Mouse (Mus musculus) ES-Bruce4 (cell line): Measurements from ENCODE around the gene Fkbp2. TPM values are rescaled to one million over a fixed set of nuclear protein-coding genes. Genes with fewer than 3 reads are reported as not detected.

Source experiments
- H3K27ac ChIP-seq: 2 replicates; pipeline ENCODE4 v1.5.1; 2012; ENCODE audit warnings: low read length, inconsistent platforms; ENCODE audit not compliant: insufficient read depth
- H3K27me3 ChIP-seq: 2 replicates; pipeline ENCODE4 v1.6.1; 2012; ENCODE audit warnings: mild to moderate bottlenecking, low read length, inconsistent platforms; ENCODE audit not compliant: control insufficient read depth, poor library complexity, insufficient read depth, severe bottlenecking
- H3K36me3 ChIP-seq: 2 replicates; pipeline ENCODE4 v1.6.1; 2012; ENCODE audit warnings: inconsistent platforms, mild to moderate bottlenecking, low read length, moderate library complexity; ENCODE audit not compliant: control insufficient read depth, poor library complexity, insufficient read depth, severe bottlenecking
- H3K4me1 ChIP-seq: one replicate; pipeline ENCODE4 v1.8.1; 2011; ENCODE audit warnings: low read length; ENCODE audit not compliant: control insufficient read depth, insufficient read depth
- H3K4me3 ChIP-seq: 2 replicates; pipeline ENCODE4 v1.5.1; 2011; ENCODE audit warnings: low read depth, mild to moderate bottlenecking, low read length
- H3K9ac ChIP-seq: 2 replicates; pipeline ENCODE4 v1.6.1; 2012; ENCODE audit warnings: low read depth, mild to moderate bottlenecking, inconsistent platforms; ENCODE audit not compliant: poor library complexity, severe bottlenecking
- H3K9me3 ChIP-seq: replicated peaks from 2 replicates; pipeline ENCODE4 v1.6.1; 2012; ENCODE audit warnings: mild to moderate bottlenecking, low read length, inconsistent platforms; ENCODE audit not compliant: control insufficient read depth, poor library complexity, insufficient read depth, severe bottlenecking
- CTCF ChIP-seq: IDR thresholded peaks from one replicate; pipeline ENCODE4 v1.8.1; 2011; ENCODE audit warnings: low read depth, low read length
- EP300 ChIP-seq: IDR thresholded peaks from 2 replicates; pipeline ENCODE4 v1.6.1; 2011; ENCODE audit warnings: low read depth, low read length; ENCODE audit not compliant: insufficient read depth
- POLR2A ChIP-seq: IDR thresholded peaks from one replicate; pipeline ENCODE4 v1.8.1; 2011; ENCODE audit warnings: low read length; ENCODE audit not compliant: insufficient read depth
- polyA plus RNA-seq: library from polyadenylated mRNA; stranded (reverse); fragments of >200 nt; gene quantifications from 2 replicates; pipeline ENCODE4 v1.2.4, GENCODE M21; 2011; ENCODE audit warnings: low read depth; ENCODE audit not compliant: missing spikeins, insufficient read depth, insufficient read length

Gene Fkbp2
- polyA plus RNA-seq, 1 experiment = 40.4 TPM

- H3K4me3 ChIP-seq = no peak overlapping the region
- H3K4me1 ChIP-seq = no peaks in the 10 kb centered on the region
- H3K36me3 ChIP-seq = 0 out of 2 replicates have a peak, but pooled peaks cover 4% of the 10 kb centered on the region
- no peak overlapping the region for H3K27ac ChIP-seq
- H3K9ac ChIP-seq = no peak overlapping the region
- no peaks in the 10 kb centered on the region for H3K9me3 ChIP-seq
- TF ChIP-seq CTCF (no peak), EP300 (no peak), POLR2A (no peak)
- H3K27me3 ChIP-seq = no peaks in the 10 kb centered on the region
Observed at GRCm38 (mm10) chr19:7014481-7015135, 34.3 kb upstream of the Fkbp2 start.

- H3K4me1 ChIP-seq = no peaks in the 10 kb centered on the region
- H3K36me3 ChIP-seq = no peaks in the 10 kb centered on the region
- no peak overlapping the region for H3K4me3 ChIP-seq
- no peaks in the 10 kb centered on the region for H3K9me3 ChIP-seq
- no peak for TF ChIP-seq EP300
- no peak for TF ChIP-seq CTCF
- no peak for TF ChIP-seq POLR2A
- H3K27ac ChIP-seq = no peak overlapping the region
- H3K9ac ChIP-seq = no peak overlapping the region
- H3K27me3 ChIP-seq = no peaks in the 10 kb centered on the region
Observed at GRCm38 (mm10) chr19:7013984-7014383, 33.7 kb upstream of the Fkbp2 start.

GRCm38 (mm10) chr19:7012426-7012825, 32.1 kb upstream of the Fkbp2 start:
- Histone ChIP-seq H3K9ac (no peak overlapping the region), H3K27me3 (no peaks in the 10 kb centered on the region), H3K27ac (no peak overlapping the region), H3K36me3 (no peaks in the 10 kb centered on the region), H3K4me3 (no peak overlapping the region), H3K4me1 (no peaks in the 10 kb centered on the region), H3K9me3 (no peaks in the 10 kb centered on the region)
- TF ChIP-seq CTCF (no peak), POLR2A (no peak), EP300 (no peak)

GRCm38 (mm10) chr19:7006892-7007593, 26.7 kb upstream of the Fkbp2 start:
- H3K27me3 ChIP-seq = no peaks in the 10 kb centered on the region
- H3K9me3 ChIP-seq = no peaks in the 10 kb centered on the region
- no peaks in the 10 kb centered on the region for H3K36me3 ChIP-seq
- no peak overlapping the region for H3K9ac ChIP-seq
- H3K4me3 ChIP-seq = no peak overlapping the region
- TF ChIP-seq POLR2A (no peak), EP300 (no peak), CTCF (no peak)
- no peaks in the 10 kb centered on the region for H3K4me1 ChIP-seq
- no peak overlapping the region for H3K27ac ChIP-seq

GRCm38 (mm10) chr19:6999360-7000063, 19.2 kb upstream of the Fkbp2 start:
- TF ChIP-seq EP300 (no peak), CTCF (no peak), POLR2A (no peak)
- Histone ChIP-seq H3K27ac (no peak overlapping the region), H3K36me3 (no peaks in the 10 kb centered on the region), H3K27me3 (no peaks in the 10 kb centered on the region), H3K4me3 (no peak overlapping the region), H3K9ac (no peak overlapping the region), H3K9me3 (no peaks in the 10 kb centered on the region; the same call in 1 of the 2 replicates), H3K4me1 (no peaks in the 10 kb centered on the region)

GRCm38 (mm10) chr19:6997721-6998290, 17.5 kb upstream of the Fkbp2 start:
- no peaks in the 10 kb centered on the region for H3K36me3 ChIP-seq
- no peaks in the 10 kb centered on the region for H3K27me3 ChIP-seq
- H3K4me3 ChIP-seq = no peak overlapping the region
- no peak overlapping the region for H3K9ac ChIP-seq
- H3K9me3 ChIP-seq = no peaks in the 10 kb centered on the region; the same call in 1 of the 2 replicates
- H3K27ac ChIP-seq = no peak overlapping the region
- H3K4me1 ChIP-seq = no peaks in the 10 kb centered on the region
- no peak for TF ChIP-seq POLR2A
- TF ChIP-seq EP300 = no peak
- TF ChIP-seq CTCF = no peak
